Mouse (Mus musculus): ENCODE data around the gene Styxl1.

The Styxl1 gene

GRCm38 (mm10) chr5:135777796-135778470, at the start of gene Styxl1:
TSS of gene Styxl1 (minus strand) at chr5:135778385.
- DNase-seq: peak; percentile 72

GRCm38 (mm10) chr5:135826225-135826624, 48.0 kb upstream of the Styxl1 start:
- DNase-seq: no peak

- no peak for DNase-seq
Measured at GRCm38 (mm10) chr5:135824517-135824916, 46.3 kb upstream of the Styxl1 start.

DNA sequence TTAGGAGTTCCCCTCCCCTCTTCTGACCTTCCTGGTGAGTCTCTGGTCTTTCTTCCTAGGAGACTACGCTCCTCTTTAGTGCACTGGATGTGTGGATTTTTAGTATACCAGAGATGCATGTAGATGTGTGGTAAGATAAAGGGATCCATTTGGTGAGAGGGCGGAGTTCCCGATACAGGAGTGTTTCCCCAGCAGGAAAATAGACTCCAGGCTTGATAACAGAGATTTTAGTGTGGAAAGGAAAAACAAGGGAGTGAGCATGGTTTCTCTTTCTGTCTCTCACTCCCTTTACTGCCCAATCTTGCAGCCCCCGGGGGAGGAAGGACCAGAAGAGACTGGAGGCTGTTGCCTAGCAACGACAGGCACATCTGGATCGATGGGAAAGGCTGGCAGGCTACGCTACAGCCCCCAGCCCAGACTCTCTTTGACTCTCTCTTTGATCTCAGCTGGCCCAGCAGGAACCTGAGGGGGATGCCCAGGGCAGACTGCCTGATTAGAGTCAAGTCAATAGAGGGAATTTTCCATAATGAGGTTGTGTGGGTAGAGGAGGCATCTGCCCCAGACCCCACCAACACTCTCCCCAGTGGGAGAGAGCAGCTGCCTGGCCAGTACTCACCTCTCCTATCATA, 44.2 kb upstream of the Styxl1 start:
- peak; percentile 62 for DNase-seq

- no peak for DNase-seq
Measured at GRCm38 (mm10) chr5:135818491-135818890, 40.3 kb upstream of the Styxl1 start.

DNA sequence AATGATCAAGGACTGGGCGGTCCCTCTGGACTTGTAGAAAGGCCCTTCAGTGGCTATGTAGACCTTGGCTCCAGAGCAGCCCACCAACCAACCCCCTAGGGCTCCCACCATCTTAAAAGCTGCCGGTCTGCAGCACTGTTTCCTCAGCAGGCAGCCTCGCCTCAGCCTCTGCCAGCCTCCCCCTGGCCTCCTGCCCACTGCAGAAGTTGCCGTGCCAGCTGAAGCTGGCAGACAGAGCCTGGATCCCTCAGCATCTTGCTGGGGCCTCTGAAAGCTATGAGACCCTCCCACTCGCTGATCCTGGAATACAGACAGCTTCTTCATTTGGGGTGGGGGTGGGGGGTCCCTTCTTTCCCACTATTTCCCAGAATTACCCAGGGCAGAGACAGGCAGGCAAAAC, 34.8 kb upstream of the Styxl1 start:
- no peak for DNase-seq

- no peak for DNase-seq
Measured at GRCm38 (mm10) chr5:135807263-135807637, 29.1 kb upstream of the Styxl1 start.

DNA sequence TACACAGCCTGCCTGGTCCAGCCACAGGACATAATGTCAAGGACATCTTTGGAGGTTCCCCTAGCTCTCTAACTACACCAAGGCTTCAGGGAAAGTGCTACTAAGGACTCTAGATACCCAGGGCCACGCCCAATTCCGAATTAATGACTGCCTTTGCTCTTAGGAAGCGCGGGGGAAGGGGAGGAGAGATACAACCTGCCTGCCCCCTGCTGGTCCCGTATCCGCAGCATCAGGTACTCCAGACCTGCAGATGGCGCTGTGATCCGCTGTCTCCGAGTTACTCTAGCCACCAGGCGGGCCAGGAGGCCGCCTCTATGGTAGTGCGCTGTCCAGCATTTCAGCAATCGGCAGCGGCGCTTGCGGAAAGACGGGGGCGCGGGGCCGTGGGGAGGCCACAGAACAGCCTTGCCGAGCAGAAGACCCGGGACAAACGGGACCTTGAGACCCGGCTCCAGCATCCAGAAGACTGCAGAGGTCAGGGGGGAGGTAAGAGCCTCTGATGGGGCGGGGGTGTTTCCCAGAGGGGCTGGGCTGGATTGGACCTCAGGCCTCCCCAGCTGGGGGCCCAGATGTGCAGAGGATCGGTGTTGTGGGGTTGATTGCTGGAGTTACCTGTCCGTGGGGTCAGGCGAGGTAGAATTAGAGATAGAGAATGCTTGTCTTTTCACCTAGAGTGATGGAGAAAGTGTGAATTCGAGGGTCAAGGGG, 28.5 kb upstream of the Styxl1 start, which contains the start of gene Srrm3:
Gene Srrm3, plus strand, starts transcription at position 336 of the 708 bp plus-strand sequence.
- DNase-seq: peak; percentile 92

GRCm38 (mm10) chr5:135804735-135805134, 26.6 kb upstream of the Styxl1 start:
- no peak for DNase-seq

GRCm38 (mm10) chr5:135803676-135804075, 25.5 kb upstream of the Styxl1 start:
- no peak for DNase-seq

DNA sequence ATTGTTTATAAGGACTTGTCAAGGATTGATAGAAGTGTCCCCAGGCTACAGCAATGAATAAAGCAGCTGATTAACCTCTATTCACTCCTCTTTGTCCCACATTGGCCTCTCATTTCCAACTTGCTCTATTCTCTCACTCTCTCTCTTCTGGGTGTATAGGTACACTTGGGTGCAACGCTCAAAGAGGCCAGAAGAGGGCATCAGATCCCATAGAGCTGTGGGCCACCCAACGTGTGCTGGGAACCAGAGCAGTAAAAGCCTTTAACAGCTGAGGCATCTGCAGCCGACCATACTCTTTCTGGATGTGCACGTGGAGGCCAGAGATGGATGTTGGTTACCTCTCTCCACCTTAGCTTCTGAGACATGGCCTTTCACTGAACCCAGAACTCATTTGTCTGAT, 24.9 kb upstream of the Styxl1 start:
- DNase-seq: no peak

DNA sequence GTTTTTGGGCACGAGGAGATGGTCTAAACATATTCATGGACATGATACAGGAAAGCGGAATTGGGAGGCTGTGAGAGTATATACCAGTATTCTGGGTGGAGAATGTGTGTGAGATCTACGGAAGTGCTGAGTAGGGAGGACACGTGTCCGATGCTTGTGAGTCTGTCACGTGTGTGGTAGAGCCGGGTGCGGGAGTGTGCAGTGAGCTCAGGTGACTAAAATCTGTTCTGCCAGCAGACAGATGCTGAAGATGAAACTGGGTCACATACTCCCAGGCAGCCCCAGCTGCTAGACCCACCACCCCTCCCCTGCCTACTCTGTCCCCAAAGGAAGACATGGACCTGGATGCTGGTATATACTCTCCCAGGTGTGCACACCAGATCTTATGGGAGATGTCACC, 24.5 kb upstream of the Styxl1 start:
- no peak for DNase-seq

GRCm38 (mm10) chr5:135800927-135801326, 22.7 kb upstream of the Styxl1 start:
- peak; percentile 64 for DNase-seq

- peak; percentile 19 for DNase-seq
Measured at GRCm38 (mm10) chr5:135799746-135800145, 21.6 kb upstream of the Styxl1 start.

GRCm38 (mm10) chr5:135794859-135795181, 16.6 kb upstream of the Styxl1 start:
- no peak for DNase-seq

GRCm38 (mm10) chr5:135793996-135794858, 16.0 kb upstream of the Styxl1 start:
- DNase-seq: peak; percentile 87

GRCm38 (mm10) chr5:135782901-135783300, 4.7 kb upstream of the Styxl1 start:
- DNase-seq: no peak

- no peak for DNase-seq
Measured at GRCm38 (mm10) chr5:135780331-135780730, 2.1 kb upstream of the Styxl1 start.

GRCm38 (mm10) chr5:135778471-135779445, 573 bp upstream of the Styxl1 start, which contains the start of gene Mdh2:
TSS of gene Mdh2 (plus strand) at chr5:135778480.
- peak; percentile 100 for DNase-seq

GRCm38 (mm10) chr5:135776546-135776945, 1.6 kb downstream of the Styxl1 start:
- DNase-seq: no peak

- no peak for DNase-seq
Measured at GRCm38 (mm10) chr5:135772519-135772918, 5.7 kb downstream of the Styxl1 start.

DNA sequence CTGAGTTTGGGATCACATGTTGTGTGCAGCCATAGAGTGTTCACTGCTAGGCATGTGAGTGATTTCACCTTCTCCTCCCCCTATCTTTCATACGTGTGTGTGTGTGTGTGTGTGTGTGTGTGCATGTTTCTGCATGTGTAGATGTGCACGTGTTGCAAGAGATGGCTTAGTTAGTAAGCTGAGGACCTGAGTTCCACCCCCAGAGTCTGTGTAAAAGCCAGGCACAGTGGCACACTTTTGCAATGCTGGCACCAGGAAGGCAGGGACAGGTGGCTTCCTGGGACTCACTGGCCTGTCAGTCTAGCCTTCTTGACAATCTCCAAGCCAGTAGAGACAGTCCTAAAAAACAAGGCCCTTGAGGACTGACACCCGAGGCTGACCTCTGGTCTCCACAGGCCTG, 13.2 kb downstream of the Styxl1 start:
- no peak for DNase-seq

Data from embryo, embryonic 11 days (tissue).